9 mouse cellular contexts compared by ENCODE assay signal in genomic region chr5:28466351-28466750, GRCm38 (mm10). TPM values are rescaled to one million over a fixed set of nuclear protein-coding genes. Genes with fewer than 3 reads are reported as not detected.
DNase-seq lines count a peak whose midpoint lies in the region; ATAC-seq lines count a peak whose summit lies in the region.
"Had no signal": no experiment of that assay in that cellular context is flagged by ENCODE, and none has a peak within 500 bp of the region (broad histone marks: within the 10 kb centered on the region; RNA-seq: fewer than 3 reads in every experiment).

No protein-coding gene starts in this region.

- under 1% methylated on average over 15 of the region's 15 CpGs for WGBS in kidney, embryonic 16.5 days
- under 1% methylated on average over 15 of the region's 15 CpGs for WGBS in embryonic facial prominence, embryonic 11.5 days
- WGBS in hindbrain, embryonic 12.5 days = 1% methylated on average over 14 of the region's 15 CpGs
- 1% methylated on average over 15 of the region's 15 CpGs for WGBS in midbrain, embryonic 14.5 days

- H3K4me3 ChIP-seq in kidney, embryonic 16.5 days (ENCODE audit: low read length) = peak overlapping the region; percentile 53
- H3K4me3 ChIP-seq in embryonic facial prominence, embryonic 11.5 days (ENCODE audit: low read depth, low read length) = peak overlapping the region; percentile 23
- H3K4me3 ChIP-seq in hindbrain, embryonic 12.5 days = peak overlapping the region; percentile 51
- H3K4me3 ChIP-seq in midbrain, embryonic 14.5 days (replicated peaks; ENCODE audit: low read depth, low read length) = peak overlapping the region; percentile 52

- peak overlapping the region; percentile 27 for H3K4me2 ChIP-seq in kidney, embryonic 16.5 days (replicated peaks; ENCODE audit: low read depth, low read length)
- H3K4me2 ChIP-seq in embryonic facial prominence, embryonic 11.5 days (ENCODE audit: low read depth, low read length) = peak overlapping the region; percentile 39
- H3K4me2 ChIP-seq in hindbrain, embryonic 12.5 days (replicated peaks) = peak overlapping the region; percentile 93
- peak overlapping the region; percentile 84 for H3K4me2 ChIP-seq in midbrain, embryonic 14.5 days (ENCODE audit: low read length)

- ATAC-seq in kidney, embryonic 16.5 days (ENCODE audit: low FRiP score, low TSS enrichment) = no peak
- no peak for ATAC-seq in embryonic facial prominence, embryonic 11.5 days (replicated peaks; ENCODE audit: insufficient number of reproducible peaks, low FRiP score, low TSS enrichment, low read depth)
- no peak for ATAC-seq in hindbrain, embryonic 12.5 days (ENCODE audit: low FRiP score)
- ATAC-seq in midbrain, embryonic 14.5 days (ENCODE audit: low FRiP score, low TSS enrichment) = no peak

- no peaks in the 10 kb centered on the region for H3K36me3 ChIP-seq in kidney, embryonic 16.5 days (ENCODE audit: insufficient read depth, low read length)
- H3K36me3 ChIP-seq in embryonic facial prominence, embryonic 11.5 days (replicated peaks; ENCODE audit: control insufficient read depth, insufficient read depth, low read depth, low read length) = no peaks in the 10 kb centered on the region
- H3K36me3 ChIP-seq in hindbrain, embryonic 12.5 days = no peaks in the 10 kb centered on the region
- no peaks in the 10 kb centered on the region for H3K36me3 ChIP-seq in midbrain, embryonic 14.5 days (ENCODE audit: control insufficient read depth, insufficient read depth, low read length)

- H3K9ac ChIP-seq in kidney, embryonic 16.5 days (replicated peaks; ENCODE audit: low read length) = peak overlapping the region; percentile 3; the same call in 1 of the 2 replicates
- H3K9ac ChIP-seq in embryonic facial prominence, embryonic 11.5 days (replicated peaks; ENCODE audit: low read length) = no peak overlapping the region
- peak overlapping the region; percentile 51 for H3K9ac ChIP-seq in hindbrain, embryonic 12.5 days
- peak overlapping the region; percentile 52 for H3K9ac ChIP-seq in midbrain, embryonic 14.5 days (replicated peaks; ENCODE audit: low read length)

- peaks cover 32% of the 10 kb centered on the region for H3K4me1 ChIP-seq in kidney, embryonic 16.5 days (ENCODE audit: insufficient read depth, low read length)
- H3K4me1 ChIP-seq in embryonic facial prominence, embryonic 11.5 days (ENCODE audit: control insufficient read depth, insufficient read depth, low read length) = peaks cover 4% of the 10 kb centered on the region; the same call in 1 of the 2 replicates
- peaks cover 38% of the 10 kb centered on the region for H3K4me1 ChIP-seq in hindbrain, embryonic 12.5 days
- H3K4me1 ChIP-seq in midbrain, embryonic 14.5 days (ENCODE audit: control insufficient read depth, insufficient read depth, low read length) = peaks cover 13% of the 10 kb centered on the region; the same call in 1 of the 2 replicates

- no peak overlapping the region for H3K27ac ChIP-seq in kidney, embryonic 16.5 days (ENCODE audit: low read length)
- no peak overlapping the region for H3K27ac ChIP-seq in embryonic facial prominence, embryonic 11.5 days (replicated peaks; ENCODE audit: low read depth, low read length)
- peak overlapping the region; percentile 52 for H3K27ac ChIP-seq in hindbrain, embryonic 12.5 days
- H3K27ac ChIP-seq in midbrain, embryonic 14.5 days (replicated peaks; ENCODE audit: low read depth, low read length) = peak overlapping the region; percentile 77

- peaks cover 87% of the 10 kb centered on the region for H3K27me3 ChIP-seq in kidney, embryonic 16.5 days (ENCODE audit: insufficient read depth, low read length)
- H3K27me3 ChIP-seq in embryonic facial prominence, embryonic 11.5 days (ENCODE audit: control insufficient read depth, insufficient read depth, low read length) = peaks cover 75% of the 10 kb centered on the region
- peaks cover 95% of the 10 kb centered on the region for H3K27me3 ChIP-seq in hindbrain, embryonic 12.5 days
- H3K27me3 ChIP-seq in midbrain, embryonic 14.5 days (ENCODE audit: control insufficient read depth, insufficient read depth, low read length) = peaks cover 76% of the 10 kb centered on the region

- H3K9me3 ChIP-seq in kidney, embryonic 16.5 days (ENCODE audit: low read length) = no peaks in the 10 kb centered on the region
- no peaks in the 10 kb centered on the region for H3K9me3 ChIP-seq in embryonic facial prominence, embryonic 11.5 days (replicated peaks; ENCODE audit: control insufficient read depth, low read length)
- H3K9me3 ChIP-seq in hindbrain, embryonic 12.5 days (replicated peaks) = no peaks in the 10 kb centered on the region
- H3K9me3 ChIP-seq in midbrain, embryonic 14.5 days (ENCODE audit: control insufficient read depth, low read length) = no peaks in the 10 kb centered on the region

- no peak for DNase-seq in kidney, adult 11 months
- no peak for DNase-seq in embryonic facial prominence, embryonic 11.5 days (ENCODE audit: low spot score)
- no peak for DNase-seq in midbrain, embryonic 14.5 days
- DNase-seq in embryo, embryonic 11 days = no peak
- DNase-seq in yolk sac, embryonic 10.5 days (ENCODE audit: low spot score) = no peak
- no peak for DNase-seq in testis, postnatal 10 days (ENCODE audit: low spot score)
- DNase-seq: kidney, adult 18-20 months had no signal

RNA-seq across cellular contexts. Expression of gene Shh, which starts 0.7 kb away (rescaled TPM):
- polyA plus RNA-seq in kidney, embryonic 16.5 days (2015; fragmentation: Nextera tagmentation; extraction: Ambion mirVana) = 0.85 and 0.96 TPM in 2 replicates
- 1.6 and 2.9 TPM in 2 replicates for polyA plus RNA-seq in embryonic facial prominence, embryonic 11.5 days (2014; fragmentation: Nextera tagmentation; extraction: Ambion mirVana)
- polyA plus RNA-seq in hindbrain, embryonic 12.5 days (2016; fragmentation: Nextera tagmentation; extraction: Ambion mirVana) = 4.7 and 5.6 TPM in 2 replicates
- polyA plus RNA-seq in midbrain, embryonic 14.5 days (2014; fragmentation: Nextera tagmentation; extraction: Ambion mirVana) = 0.58 and 1.9 TPM in 2 replicates

Comparison
In these comparisons a context has a peak if more than half of its experiments do, and no peak if none do; other contexts are left out.
1. H3K27ac ChIP-seq: peak in hindbrain, embryonic 12.5 days (single experiment) and midbrain, embryonic 14.5 days (single experiment); none in kidney, embryonic 16.5 days (single experiment) and embryonic facial prominence, embryonic 11.5 days (single experiment).
2. H3K4me2 ChIP-seq: peak in every context shown above with its lines; median percentile 93 in hindbrain, embryonic 12.5 days; 84 in midbrain, embryonic 14.5 days; 39 in embryonic facial prominence, embryonic 11.5 days; 27 in kidney, embryonic 16.5 days.
3. Peak in every context shown above with its lines, with median percentiles within 50 percentile points of each other: H3K4me3 ChIP-seq.